ENCODE assay signal across 22 mouse cellular contexts in the genomic region with DNA sequence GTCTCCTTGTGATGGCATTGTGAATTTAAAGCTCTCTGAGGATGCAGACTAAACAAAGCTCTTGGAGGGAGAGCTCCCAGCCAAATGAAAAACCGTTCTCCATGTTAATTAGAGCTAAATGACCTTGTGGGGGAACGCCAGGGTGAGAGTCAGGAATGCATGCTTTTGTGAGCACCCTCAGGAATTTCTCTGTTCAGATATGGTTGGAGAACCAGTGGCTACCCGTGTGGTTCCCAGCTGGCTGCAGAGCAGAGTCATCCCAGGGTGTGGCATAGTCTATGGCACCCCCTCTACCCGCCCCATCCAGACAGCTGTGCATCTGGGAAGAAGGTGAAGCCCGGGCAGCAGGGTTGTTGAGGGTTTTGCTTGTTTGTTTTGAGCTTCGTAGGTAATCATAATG. TPM values are rescaled to one million over a fixed set of nuclear protein-coding genes. Genes with fewer than 3 reads are reported as not detected.
DNase-seq lines count a peak whose midpoint lies in the region; ATAC-seq and TF ChIP-seq lines count a peak whose summit lies in the region.
"Had no signal": no experiment of that assay in that cellular context is flagged by ENCODE, and none has a peak within 500 bp of the region (broad histone marks: within the 10 kb centered on the region; RNA-seq: fewer than 3 reads in every experiment).

No protein-coding gene starts in this region.

- no peaks in the 10 kb centered on the region for H3K9me3 ChIP-seq in hindbrain, postnatal 0 days (ENCODE audit: low read length)
- H3K9me3 ChIP-seq: embryonic facial prominence, embryonic 15.5 days; forebrain, embryonic 10.5 days; forebrain, embryonic 15.5 days; heart, embryonic 13.5 days had no signal

- peak overlapping the region; percentile 31; the same call in 1 of the 2 replicates for H3K27ac ChIP-seq in kidney, adult 2 months (ENCODE audit: insufficient read depth, low read depth, low read length)
- no peak overlapping the region for H3K27ac ChIP-seq in hindbrain, postnatal 0 days
- H3K27ac ChIP-seq: embryonic facial prominence, embryonic 15.5 days; forebrain, embryonic 10.5 days; forebrain, embryonic 15.5 days; heart, embryonic 13.5 days; hindbrain, embryonic 12.5 days had no signal

- no peak overlapping the region for H3K4me3 ChIP-seq in kidney, adult 2 months (ENCODE audit: insufficient read depth, low read depth, low read length)
- no peak overlapping the region for H3K4me3 ChIP-seq in hindbrain, postnatal 0 days (ENCODE audit: low read length)
- H3K4me3 ChIP-seq: embryonic facial prominence, embryonic 15.5 days; erythroblast, embryonic 14.5 days; forebrain, embryonic 10.5 days; forebrain, embryonic 15.5 days; heart, embryonic 13.5 days; hindbrain, embryonic 12.5 days had no signal

- ATAC-seq in hindbrain, postnatal 0 days: no peak
- ATAC-seq: forebrain, embryonic 15.5 days; hindbrain, embryonic 16.5 days had no signal

- no peak overlapping the region for H3K9ac ChIP-seq in hindbrain, postnatal 0 days (replicated peaks; ENCODE audit: low read length)
- H3K9ac ChIP-seq: embryonic facial prominence, embryonic 15.5 days; forebrain, embryonic 15.5 days; heart, embryonic 13.5 days; hindbrain, embryonic 12.5 days had no signal

- no peaks in the 10 kb centered on the region for H3K27me3 ChIP-seq in kidney, adult 2 months (replicated peaks; ENCODE audit: control insufficient read depth, insufficient read depth, low read length)
- H3K27me3 ChIP-seq in hindbrain, postnatal 0 days (ENCODE audit: insufficient read depth, low read length): no peaks in the 10 kb centered on the region
- H3K27me3 ChIP-seq: embryonic facial prominence, embryonic 15.5 days; forebrain, embryonic 15.5 days; heart, embryonic 13.5 days; hindbrain, embryonic 12.5 days had no signal

- peak; percentile 40 for DNase-seq in kidney, adult 2 months
- no peak for DNase-seq in kidney, adult 9 months
- DNase-seq in ovary, adult 18-20 months (ENCODE audit: low spot score): peak; percentile 38
- no peak for DNase-seq in ovary, postnatal 10 days (ENCODE audit: low spot score)
- DNase-seq in Muller cell, postnatal 12 days (ENCODE audit: inconsistent ontology term): peak; percentile 75
- peak; percentile 83 for DNase-seq in ZHBTc4 (ENCODE audit: low read depth, low spot score)
- DNase-seq in hindbrain, postnatal 0 days (ENCODE audit: low spot score): no peak
- no peak for DNase-seq in thymus, postnatal 36 days
- DNase-seq: adrenal gland, postnatal 10 days; cerebellum, adult 11 months; cerebellum, adult 8-10 months; cerebellum, postnatal 14 days; embryo, embryonic 11 days; heart, postnatal 10 days; heart, postnatal 4 days had no signal

- TF ChIP-seq POLR2A in kidney, adult 2 months (IDR thresholded peaks at IDR 0.05; ENCODE audit: low read depth, low read length): no peak

- H3K4me1 ChIP-seq in kidney, adult 2 months (ENCODE audit: control insufficient read depth, insufficient read depth, low read length): no peaks in the 10 kb centered on the region
- no peaks in the 10 kb centered on the region for H3K4me1 ChIP-seq in hindbrain, postnatal 0 days (ENCODE audit: insufficient read depth, low read length)
- H3K4me1 ChIP-seq: embryonic facial prominence, embryonic 15.5 days; forebrain, embryonic 15.5 days; hindbrain, embryonic 12.5 days had no signal

- WGBS in kidney, adult 2 months: 35% methylated on average over 6 of the region's 6 CpGs
- 53% methylated on average over 6 of the region's 6 CpGs for WGBS in hindbrain, postnatal 0 days

- TF ChIP-seq CTCF in kidney, adult 2 months (conservative IDR thresholded peaks at IDR 0.05; ENCODE audit: insufficient read depth, insufficient read length, low read depth, low read length): no peak
- no peak for TF ChIP-seq CTCF in hindbrain, postnatal 0 days (IDR thresholded peaks at IDR 0.05; ENCODE audit: low read depth)

- H3K4me2 ChIP-seq in hindbrain, postnatal 0 days (ENCODE audit: low read depth, low read length): no peak overlapping the region
- H3K4me2 ChIP-seq: embryonic facial prominence, embryonic 15.5 days; forebrain, embryonic 15.5 days; heart, embryonic 13.5 days; hindbrain, embryonic 12.5 days had no signal

- H3K36me3 ChIP-seq in kidney, adult 2 months (ENCODE audit: control insufficient read depth, insufficient read depth, low read length): no peaks in the 10 kb centered on the region
- H3K36me3 ChIP-seq in hindbrain, postnatal 0 days (ENCODE audit: insufficient read depth, low read length): no peaks in the 10 kb centered on the region
- H3K36me3 ChIP-seq: embryonic facial prominence, embryonic 15.5 days; forebrain, embryonic 10.5 days; forebrain, embryonic 15.5 days; heart, embryonic 13.5 days; hindbrain, embryonic 12.5 days had no signal

RNA-seq across cellular contexts. Expression of gene Papss2, which starts 7.9 kb away (rescaled TPM):
- polyA plus RNA-seq in kidney, adult 2 months (2012; rRNA removed): 129 and 168 TPM in 2 replicates
- total RNA-seq in hindbrain, postnatal 0 days (2014; rRNA removed): 6.5 and 7.1 TPM in 2 replicates
- polyA plus RNA-seq in hindbrain, postnatal 0 days (2015; fragmentation: Nextera tagmentation; extraction: Ambion mirVana): 2.0 and 2.7 TPM in 2 replicates

Comparison
In these comparisons a context has a peak if more than half of its experiments do, and no peak if none do; other contexts are left out.
1. DNase-seq: peak in kidney, adult 2 months (single experiment), ovary, adult 18-20 months (single experiment), Muller cell, postnatal 12 days (single experiment) and ZHBTc4 (single experiment); none in kidney, adult 9 months (single experiment), ovary, postnatal 10 days (single experiment), hindbrain, postnatal 0 days (single experiment) and thymus, postnatal 36 days (0 of 2).
2. RNA of gene Papss2, which starts 7.9 kb away (polyA plus RNA-seq): 129 to 168 TPM in kidney, adult 2 months; 2.0 to 2.7 TPM in hindbrain, postnatal 0 days; every median in the first group is over 10 times any median in the second.